Mouse (Mus musculus): Measurements from ENCODE around the gene Tbx1. TPM values are rescaled to one million over a fixed set of nuclear protein-coding genes. Genes with fewer than 3 reads are reported as not detected.
A peak's percentile ranks its signal among the peaks of the same experiment; 100 is the strongest.

Gene Tbx1
- total RNA-seq (2021): 1 to 10 TPM; 1.2 TPM

DNA sequence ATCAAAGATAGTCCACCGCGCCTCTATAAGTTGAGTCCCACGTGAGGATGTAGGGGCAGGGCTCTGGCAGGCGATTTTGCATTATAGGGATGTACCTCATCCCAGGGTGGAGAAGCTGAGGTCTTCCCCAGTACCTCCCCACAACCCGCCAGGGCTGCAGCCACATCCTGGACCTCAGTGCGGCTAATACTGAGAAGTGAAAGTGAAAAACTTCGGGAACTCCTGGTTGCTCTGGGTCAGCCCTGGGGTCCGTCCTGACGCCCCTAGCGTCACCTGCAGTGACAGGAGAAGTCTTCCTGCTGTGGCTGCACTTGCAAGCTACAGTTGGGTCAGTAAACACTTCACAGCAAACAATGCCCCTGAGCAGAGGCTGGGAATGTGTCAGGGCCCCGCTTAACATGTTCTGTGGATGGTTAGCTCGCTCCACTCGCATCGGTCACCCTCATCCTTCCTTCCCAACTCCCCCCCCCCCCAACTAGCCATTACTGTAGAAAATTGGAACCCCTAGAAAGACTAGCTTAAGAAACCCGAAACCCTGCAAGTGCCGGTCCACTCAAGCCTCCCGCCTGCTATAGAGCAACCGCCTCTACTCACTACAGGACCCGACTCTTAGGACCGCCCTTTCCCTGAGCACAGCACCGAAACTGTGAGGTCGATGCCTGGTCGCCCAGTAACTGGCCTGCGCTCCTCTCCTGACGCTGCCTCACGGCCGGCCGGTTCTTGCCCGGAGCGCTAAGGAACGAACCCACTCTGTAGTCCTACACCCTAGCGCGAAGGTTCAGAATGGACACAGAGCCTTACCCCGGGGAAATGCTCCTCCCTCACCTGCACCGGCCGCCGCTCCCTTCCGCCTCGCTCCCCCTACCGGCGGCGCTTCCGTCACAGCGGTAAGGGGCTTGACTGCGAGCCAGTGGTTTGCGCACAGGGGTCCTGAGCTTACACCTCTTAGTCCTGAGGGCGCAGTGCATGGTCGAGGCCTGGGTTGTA lies at the start of gene Tbx1:
Gene Tbx1, minus strand, starts transcription at position 868 of the 987 bp plus-strand sequence.
- DNase-seq: no peak
- intact Hi-C loops (cut with DNase I): loop anchor here (10.0 kb wide), 1 partner anchor 145 kb away; no protein-coding TSS in a partner anchor

DNA sequence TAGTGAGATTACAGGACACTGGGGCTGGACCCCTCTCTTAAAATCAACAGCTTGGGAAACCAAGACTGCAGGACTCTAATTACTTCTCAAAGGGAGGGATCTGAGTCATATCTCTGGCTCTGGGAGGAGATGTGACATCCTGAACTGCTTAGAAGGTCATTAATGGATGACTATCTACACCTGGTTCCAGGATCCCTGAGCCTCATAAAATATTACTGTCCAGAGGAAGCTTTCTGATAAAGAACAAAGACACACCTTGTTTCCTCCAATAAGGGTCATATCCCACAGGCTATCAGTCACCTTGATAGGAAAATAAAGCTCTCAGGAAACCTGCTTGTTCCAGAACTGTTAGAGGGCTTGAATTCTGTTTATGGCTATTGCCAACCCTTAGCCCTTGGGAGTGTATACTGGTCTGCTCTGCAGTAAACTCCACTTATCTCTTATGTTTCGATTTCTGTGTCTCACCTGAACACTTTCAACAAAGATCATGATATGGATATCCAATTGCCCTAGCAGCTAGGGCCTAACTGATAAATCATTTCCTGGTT lies 49.0 kb upstream of the Tbx1 start:
- intact Hi-C loops (cut with DNase I): no loop called here
- no peak for DNase-seq

DNA sequence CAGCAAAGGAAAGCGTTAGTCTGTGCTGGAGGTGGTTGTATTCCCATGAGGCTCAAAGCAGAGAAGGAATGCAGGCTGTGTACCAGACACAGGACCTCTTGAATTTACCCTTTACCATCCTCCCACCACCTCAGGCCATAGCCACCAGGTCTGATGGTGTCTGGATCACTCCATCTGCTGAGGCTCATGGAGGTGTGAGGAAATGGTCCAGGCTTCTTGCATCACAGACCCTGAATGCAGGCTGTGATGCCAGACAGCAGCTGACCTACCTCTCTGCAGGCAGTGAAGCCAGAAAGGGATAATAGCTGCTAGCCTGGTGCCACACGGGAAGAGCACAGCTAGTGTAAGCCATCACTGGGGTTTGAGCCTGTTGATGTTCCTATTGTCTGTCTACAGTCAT lies 47.9 kb upstream of the Tbx1 start:
- DNase-seq: no peak
- intact Hi-C loops (cut with DNase I): no loop called here

DNA sequence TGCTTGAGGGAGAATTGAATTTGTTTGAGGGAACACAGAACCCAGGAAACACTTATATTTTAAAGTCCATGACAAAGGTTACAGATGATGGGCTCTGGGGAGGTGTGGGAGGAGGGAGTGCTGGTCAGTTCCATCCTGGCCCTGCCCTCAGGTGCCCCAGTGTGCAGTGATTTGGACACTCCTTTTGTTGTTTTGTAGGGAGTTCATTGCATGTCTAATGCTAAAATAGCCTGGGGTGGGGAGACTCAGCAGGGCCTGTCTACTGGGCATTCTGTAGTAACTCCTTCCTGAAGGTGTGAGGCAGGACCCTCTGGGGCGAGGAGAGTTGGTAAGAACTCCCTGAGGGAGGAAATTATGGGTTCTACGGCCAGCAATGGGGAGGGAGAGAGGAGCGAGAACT lies 46.3 kb upstream of the Tbx1 start:
- no peak for DNase-seq
- intact Hi-C loops (cut with DNase I): no loop called here

DNA sequence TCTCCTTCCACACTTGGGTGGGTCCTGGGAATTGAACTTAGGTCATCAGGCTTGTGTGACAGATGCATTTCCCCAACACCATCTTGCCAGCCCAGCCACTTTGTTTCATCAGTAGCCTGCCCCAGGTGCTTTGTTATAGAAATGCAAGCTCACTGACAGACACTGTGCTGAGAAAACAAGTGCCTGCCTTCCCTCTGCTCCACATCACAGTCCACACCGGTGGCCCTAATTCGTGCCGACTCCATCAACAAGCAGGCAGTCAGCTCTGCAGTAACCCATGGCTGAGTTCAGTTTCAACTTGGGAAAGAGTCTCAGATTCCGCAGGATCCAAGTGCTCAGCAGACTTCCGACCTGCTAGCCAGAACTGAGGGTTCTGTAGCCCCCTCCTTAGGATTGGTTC lies 45.9 kb upstream of the Tbx1 start:
- intact Hi-C loops (cut with DNase I): no loop called here
- no peak for DNase-seq

DNA sequence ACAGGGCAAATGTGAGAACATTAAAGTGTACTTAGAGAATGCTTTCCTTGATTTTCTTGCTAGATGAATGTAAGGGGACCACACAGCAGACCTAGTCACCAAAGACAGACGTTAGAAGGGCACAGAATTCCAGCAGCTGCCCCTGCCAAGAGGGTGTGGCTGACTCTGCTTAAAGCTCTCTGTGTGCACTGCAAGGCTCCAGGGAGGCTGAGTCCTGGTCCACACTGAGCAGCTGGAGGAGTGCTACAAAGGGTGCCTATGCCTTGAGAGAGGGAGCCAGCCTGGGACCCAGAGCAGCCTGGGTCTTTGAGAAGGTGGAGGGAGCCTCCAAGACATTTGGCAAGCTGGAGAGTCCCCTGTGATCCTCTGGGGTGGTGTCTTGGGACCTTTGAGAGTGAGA lies 42.9 kb upstream of the Tbx1 start:
- intact Hi-C loops (cut with DNase I): no loop called here
- no peak for DNase-seq

DNA sequence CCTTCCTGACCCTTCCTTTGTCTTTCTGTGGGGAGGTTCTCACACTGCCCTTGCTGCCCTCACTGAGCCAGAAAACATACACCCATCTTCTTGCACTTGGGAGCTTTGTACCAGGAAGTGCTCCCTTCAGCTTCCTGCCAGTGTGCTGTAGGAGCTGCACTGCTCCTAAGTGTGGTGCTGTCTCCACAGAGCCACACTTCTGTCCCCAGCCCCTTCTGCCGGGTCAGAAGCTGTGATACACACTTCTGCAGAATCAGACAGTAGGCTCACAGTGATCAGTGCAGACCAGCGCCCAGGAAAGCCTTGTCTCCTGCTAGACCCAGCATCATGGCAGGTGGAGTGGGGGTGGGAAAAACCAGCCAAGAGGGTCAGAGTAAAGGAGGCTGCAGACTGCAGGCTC lies 42.3 kb upstream of the Tbx1 start:
- no peak for DNase-seq
- intact Hi-C loops (cut with DNase I): no loop called here

DNA sequence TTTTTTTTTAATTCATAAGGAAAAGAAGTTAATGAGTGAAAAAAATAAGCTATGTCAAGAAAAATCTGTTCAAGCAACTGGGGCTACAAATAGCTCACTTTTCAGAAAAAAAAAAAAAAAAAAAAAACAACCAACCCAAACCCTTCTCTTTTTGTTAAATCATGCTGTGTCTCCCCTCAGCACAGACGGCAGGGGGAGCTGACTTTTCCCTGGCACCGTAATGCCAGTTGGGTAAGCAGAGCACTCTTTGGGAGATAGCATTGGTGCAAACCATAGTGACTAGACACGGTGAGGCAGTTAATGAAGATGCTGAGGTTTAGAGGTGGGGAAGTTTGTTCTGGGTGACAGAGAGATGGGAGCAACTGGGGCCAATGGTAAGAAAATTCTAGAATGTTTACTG lies 41.6 kb upstream of the Tbx1 start:
- no peak for DNase-seq
- intact Hi-C loops (cut with DNase I): no loop called here

DNA sequence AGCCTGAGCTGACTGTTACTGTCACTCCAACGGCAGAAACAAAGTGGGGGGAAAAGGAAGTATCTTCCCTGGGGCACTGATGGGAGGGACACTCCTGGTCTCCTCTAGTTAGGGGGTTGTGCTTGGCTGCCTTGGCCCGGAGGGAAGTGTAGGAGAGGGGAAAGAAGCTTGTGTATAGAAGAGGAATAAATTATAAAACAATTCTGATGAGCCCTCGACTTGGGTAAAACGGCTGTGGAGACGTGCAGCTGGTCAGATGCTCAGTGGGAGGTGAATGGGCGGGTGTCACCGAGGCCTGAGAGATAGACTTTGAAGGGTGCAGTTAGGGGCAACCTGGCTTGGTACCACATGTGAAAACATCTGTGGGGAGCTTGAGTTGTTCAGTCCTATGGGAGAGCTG lies 40.7 kb upstream of the Tbx1 start:
- no peak for DNase-seq
- intact Hi-C loops (cut with DNase I): no loop called here

DNA sequence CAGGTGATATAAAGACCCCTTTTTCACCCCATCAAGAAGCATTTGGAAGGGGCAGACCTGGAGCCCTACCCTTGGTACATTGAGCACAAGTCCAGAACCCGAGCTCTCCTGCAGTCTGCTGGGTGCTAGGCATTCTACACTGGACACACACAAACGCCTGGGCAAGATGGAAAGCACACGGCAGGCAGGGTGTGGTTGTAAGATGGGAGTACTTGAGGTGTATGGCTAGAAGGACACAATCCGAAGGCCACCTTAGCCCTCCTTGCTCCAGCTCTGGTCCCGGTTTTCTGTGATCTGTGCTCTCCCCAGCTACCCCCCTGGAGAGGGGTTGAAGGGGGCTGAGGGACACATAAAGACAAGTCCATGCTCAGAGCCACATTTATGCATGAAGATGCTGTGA lies 39.8 kb upstream of the Tbx1 start:
- DNase-seq: no peak
- intact Hi-C loops (cut with DNase I): no loop called here

DNA sequence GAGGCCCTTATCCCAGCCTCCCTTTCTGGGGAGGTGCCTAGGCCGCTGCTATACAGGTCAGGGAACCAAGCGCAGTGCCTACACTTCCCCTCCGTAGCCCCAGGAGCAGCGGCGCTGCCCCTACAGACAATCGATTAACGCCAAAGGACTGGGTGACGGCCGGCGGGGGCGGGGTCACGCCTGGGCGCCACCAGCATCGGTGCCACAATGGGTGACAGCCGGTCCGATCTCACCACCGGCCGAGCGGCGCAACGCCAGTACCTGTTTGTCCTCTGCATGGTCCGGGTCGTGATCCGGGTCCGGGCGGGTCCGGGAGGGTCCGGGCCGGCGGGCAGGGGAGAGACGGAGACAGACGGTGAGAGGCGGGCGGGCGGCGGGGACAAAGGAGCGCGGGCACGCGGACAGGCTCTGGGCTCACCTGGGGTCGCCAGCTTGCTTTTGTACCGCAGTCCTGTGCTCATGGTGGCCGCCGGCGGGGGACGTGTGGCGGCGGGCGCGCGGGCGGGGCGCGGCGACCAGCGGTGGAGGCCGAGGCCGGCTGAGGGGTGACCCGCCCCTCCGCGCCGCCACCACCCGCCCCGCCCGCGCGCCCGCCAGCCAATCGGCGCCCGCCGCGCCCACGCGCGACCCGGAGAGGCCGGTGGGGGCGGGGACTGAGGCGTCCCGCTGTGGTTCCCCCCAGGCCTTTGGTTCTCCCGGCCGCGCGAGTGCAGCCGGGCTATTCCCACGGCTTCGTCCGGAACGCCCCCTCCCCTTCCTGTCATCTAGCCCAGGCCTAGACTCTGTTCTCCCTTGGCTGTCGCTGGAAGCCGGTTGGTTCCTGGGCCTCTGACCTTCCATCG lies 39.1 kb upstream of the Tbx1 start, which contains the start of gene Sept5:
Gene Sept5, minus strand, starts transcription at position 565 of the 842 bp plus-strand sequence.
- intact Hi-C loops (cut with DNase I): loop anchor here (5.0 kb wide), 1 partner anchor 168 kb away; no protein-coding TSS in a partner anchor
- peak; percentile 73 for DNase-seq

DNA sequence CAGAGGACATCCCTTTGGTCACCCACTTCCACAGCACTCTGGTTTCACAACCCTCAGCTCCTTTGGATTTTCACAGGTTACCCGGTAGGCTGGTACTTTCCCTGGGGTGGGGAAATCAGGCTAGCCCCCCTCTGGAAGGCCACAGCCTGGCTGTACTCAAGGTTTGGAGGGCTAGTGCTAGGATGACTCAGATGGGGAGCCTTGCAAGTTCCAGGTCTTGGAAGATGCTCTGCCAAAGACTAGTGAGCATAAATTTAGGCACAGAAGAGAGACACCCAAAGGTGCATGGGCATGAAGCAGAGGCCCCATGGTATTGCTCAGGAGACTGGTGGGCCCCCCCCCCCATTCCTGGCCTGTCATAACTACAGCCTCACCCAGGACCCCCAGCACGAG lies 38.5 kb upstream of the Tbx1 start:
- intact Hi-C loops (cut with DNase I): loop anchor here (5.0 kb wide), 1 partner anchor 168 kb away; no protein-coding TSS in a partner anchor
- DNase-seq: no peak

DNA sequence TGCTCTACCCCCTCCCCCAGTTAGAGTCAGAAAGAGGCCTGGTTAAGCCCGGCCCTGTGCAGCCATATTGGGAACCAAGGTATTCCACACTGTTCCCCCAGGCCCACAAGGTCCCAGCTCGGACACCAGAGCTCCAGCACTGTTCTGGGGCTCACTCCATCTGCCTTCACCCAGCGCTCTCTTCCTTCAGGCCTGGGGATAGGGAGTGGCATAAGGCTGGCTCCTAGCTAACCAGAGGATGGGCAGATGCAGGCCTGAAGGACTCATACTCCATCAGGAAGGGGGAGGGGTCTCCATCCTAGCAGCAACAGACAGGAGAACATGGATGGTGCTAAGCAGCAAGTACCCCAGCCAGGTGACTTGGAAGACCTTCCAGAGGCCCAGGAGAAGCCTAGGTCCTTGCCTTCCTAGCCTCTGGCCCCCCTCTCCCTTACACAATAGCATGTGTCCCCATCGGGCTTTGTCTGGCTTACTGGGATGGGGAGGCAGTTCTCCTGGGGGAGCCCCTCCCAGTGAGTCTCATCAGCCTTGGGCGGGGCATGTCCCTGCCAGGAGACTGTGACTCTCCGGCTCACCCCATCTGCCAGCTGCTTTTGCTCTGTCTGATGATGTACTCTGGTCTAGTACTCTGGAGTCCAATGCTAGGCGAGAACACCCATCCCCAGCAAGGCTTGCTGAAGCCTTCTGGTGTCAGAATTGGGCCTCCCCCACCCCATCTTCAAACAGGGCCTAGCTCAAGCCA lies 37.9 kb upstream of the Tbx1 start:
- intact Hi-C loops (cut with DNase I): loop anchor here (5.0 kb wide), 1 partner anchor 169 kb away; no protein-coding TSS in a partner anchor
- no peak for DNase-seq

DNA sequence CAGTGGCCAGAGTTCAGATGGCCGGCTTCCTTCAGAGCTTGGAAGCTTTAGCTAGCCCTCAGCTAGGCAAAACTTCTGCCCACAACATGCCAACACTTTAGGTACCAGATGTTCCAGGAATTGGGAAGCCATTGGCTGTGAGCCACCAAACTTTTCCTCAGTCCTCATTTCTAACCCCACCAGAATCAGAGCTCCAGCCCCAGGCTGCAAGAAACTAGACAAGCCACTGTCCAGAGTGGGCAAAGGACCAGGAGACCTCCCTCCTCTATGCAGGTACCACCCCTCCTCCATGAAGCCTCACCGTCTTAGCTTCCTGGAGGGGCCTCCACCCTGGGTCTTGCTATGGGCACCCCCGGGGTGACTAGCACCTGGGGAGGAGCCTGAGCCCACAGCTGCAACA lies 36.7 kb upstream of the Tbx1 start:
- DNase-seq: no peak
- intact Hi-C loops (cut with DNase I): loop anchor here (5.0 kb wide), 1 partner anchor 170 kb away; no protein-coding TSS in a partner anchor

DNA sequence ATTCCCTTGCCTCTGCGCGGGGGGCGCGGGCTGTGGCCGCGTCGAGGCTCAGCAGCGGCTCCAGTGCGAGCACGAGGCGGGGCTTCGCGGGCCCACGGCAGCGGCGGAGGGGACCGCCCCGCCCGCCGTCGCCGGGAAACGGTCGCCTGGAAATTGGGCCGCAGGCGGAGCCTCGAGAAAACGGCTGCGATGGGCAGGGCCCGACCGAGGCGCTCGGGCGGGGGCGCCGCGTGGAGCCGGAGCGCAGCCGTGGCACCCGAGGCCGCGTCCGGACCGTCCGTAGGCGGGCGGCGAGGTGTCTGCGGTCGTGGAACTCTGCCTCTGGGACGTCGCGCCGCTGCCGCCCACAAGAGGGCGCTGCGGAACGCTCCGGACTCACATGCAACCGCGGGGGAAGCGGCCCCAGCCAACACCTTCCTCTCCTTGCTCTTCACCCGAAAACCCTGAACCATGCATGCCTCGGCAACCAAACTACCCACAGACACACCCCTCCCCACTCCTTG lies 36.0 kb upstream of the Tbx1 start, which contains the start of gene Gm49601:
Gene Gm49601, minus strand, starts transcription at position 52 of the 503 bp plus-strand sequence.
- peak; percentile 84 for DNase-seq
- intact Hi-C loops (cut with DNase I): loop anchor here (5.0 kb wide), 1 partner anchor 171 kb away; no protein-coding TSS in a partner anchor

DNA sequence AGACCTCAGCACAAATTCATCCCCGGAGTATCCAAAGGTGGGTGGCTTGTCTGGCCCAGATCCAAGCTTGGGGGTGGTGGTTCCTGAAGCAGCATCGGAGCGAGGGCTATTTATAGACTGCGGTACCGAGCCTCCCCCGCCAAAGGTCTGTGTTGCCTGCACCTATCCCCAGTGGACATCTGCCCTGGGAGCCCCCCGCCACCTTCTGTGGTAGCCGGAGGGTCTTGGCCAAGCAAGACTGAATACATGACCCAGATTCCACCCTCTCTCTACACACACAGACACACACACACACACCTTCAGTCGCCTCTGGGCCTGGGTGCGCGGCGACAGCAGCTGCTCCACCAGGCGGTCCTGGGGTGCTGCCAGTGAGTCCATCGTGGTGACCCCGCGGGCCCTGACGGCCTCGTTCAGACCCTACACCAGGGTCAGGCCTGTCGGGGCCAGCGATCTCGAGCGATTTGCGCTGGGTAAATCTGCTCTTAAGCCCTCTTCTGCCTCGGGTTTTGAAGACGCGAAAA lies 35.4 kb upstream of the Tbx1 start:
- intact Hi-C loops (cut with DNase I): loop anchor here (5.0 kb wide), 1 partner anchor 171 kb away; no protein-coding TSS in a partner anchor
- no peak for DNase-seq

DNA sequence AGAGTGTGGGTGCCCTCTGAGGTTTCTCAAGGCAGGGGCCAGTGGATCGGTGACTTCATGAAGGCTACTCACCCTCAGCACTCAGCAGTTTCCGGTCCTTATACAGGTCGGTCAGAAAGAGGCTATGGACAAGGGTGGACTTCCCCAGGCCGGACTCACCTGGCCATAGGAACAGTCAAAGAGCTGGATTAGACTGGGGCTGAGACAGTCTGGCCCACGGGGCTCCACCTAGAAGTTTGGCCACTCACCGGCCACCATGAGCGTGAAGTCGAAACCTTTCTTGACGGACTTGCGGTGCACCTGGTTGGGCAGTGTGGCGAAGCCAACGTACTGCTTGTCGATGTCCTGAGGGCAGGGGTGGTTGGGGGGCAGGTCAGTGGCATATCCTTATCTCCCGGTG lies 34.6 kb upstream of the Tbx1 start:
- intact Hi-C loops (cut with DNase I): loop anchor here (5.0 kb wide), 1 partner anchor 172 kb away; no protein-coding TSS in a partner anchor
- DNase-seq: no peak

DNA sequence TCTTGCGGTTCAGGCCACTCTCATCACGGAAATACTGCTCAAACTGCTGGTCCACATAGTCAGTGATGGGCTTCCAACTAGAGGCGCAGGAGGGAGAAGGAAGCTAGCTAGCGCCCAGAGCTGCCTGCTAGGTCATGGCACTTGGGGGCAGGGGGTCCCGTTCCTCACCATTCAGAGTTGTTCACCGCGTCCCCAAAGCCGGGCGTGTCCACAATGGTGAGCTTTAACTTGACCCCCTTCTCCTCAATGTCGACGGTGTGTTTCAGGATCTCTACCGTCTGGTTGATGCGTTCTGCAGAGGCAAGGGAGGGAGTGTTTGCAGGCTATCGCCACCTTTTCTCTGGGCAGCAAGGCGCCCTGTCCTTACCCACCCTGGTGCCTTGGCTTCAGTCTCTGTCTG lies 34.2 kb upstream of the Tbx1 start:
- intact Hi-C loops (cut with DNase I): loop anchor here (5.0 kb wide), 1 partner anchor 173 kb away; no protein-coding TSS in a partner anchor
- DNase-seq: no peak

DNA sequence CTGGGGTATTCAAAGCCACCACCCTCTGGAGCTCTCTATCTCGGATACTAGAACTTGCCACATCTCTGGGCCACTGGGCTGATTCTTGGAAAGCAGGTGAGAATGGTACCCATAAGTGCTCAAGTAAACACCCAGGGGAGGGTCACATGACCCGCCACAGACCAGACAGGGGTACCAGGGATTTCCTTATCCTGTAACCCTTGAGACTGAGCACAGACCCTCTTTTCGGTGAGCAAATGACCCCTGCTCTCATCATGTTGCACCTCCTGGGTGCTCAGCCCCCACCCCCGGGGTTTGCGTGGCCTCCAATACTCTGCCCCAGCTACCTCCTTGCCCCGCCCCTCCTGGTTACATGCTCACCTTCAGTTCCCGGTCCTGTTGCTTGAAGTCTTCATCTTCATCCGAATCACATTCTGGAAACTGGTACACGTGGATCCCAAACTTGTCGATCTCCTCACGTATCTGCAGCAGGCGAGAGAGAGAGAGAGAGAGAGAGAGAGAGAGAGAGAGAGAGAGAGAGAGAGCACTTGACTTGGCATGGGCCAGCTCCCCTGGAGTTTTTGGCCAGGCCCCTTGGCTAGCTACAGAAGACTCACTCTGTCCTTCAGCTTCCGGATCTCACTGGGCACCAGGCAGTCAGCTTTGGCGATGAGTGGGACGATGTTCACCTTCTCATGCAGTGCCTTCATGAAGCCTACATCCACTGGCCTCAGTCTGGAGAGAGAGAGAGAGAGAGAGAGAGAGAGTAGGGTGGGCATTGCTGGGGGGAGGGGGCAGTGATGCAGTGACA lies 33.5 kb upstream of the Tbx1 start:
- DNase-seq: peak; percentile 73
- intact Hi-C loops (cut with DNase I): no loop called here

Data from left cerebral cortex, postnatal 4 days (tissue).